Mouse (Mus musculus) myocyte (in vitro differentiated cells): ENCODE measurements at regions not wholly inside any gene's neighbourhood (a gene's known extent, or its start where the extent isn't known, plus 50 kb on each side); places are given as distances from the start of the nearest gene placed in this dataset.

Experiments
- H3K27me3 ChIP-seq: one replicate; pipeline ENCODE4 v1.6.1; 2011; ENCODE audit not compliant: control insufficient read depth, insufficient read depth, insufficient read length
- H3K36me3 ChIP-seq: one replicate; pipeline ENCODE4 v1.6.1; 2011; ENCODE audit not compliant: control insufficient read depth, insufficient read depth
- H3K4me2 ChIP-seq: one replicate; pipeline ENCODE4 v1.6.1; 2011; ENCODE audit warnings: low read depth, control low read depth
- H3K4me3 ChIP-seq: one replicate; pipeline ENCODE4 v1.5.1; 2011; ENCODE audit warnings: mild to moderate bottlenecking, control low read depth, moderate library complexity
- H3K79me2 ChIP-seq: one replicate; pipeline ENCODE4 v1.6.1; 2011; ENCODE audit not compliant: control insufficient read depth, insufficient read depth
- H3ac ChIP-seq: one replicate; pipeline ENCODE4 v1.6.1; 2011; ENCODE audit not compliant: control insufficient read depth, insufficient read length
- CEBPB ChIP-seq: IDR thresholded peaks from 2 replicates; pipeline ENCODE4 v1.6.1; 2011; ENCODE audit warnings: mild to moderate bottlenecking, moderate library complexity; ENCODE audit not compliant: poor library complexity, insufficient read depth, severe bottlenecking
- E2F4 ChIP-seq: IDR thresholded peaks from one replicate; pipeline ENCODE4 v1.6.1; 2011; ENCODE audit warnings: mild to moderate bottlenecking, control low read depth, moderate library complexity; ENCODE audit not compliant: insufficient read depth
- MAX ChIP-seq: IDR thresholded peaks from one replicate; pipeline ENCODE4 v1.6.1; 2011; ENCODE audit warnings: low read depth, mild to moderate bottlenecking, control low read depth
- MYOD1 ChIP-seq, 3 experiments: IDR thresholded peaks; one replicate each; pipeline ENCODE4 v1.6.1; 2011; ENCODE audit warnings: control low read depth in 2 of 3, low read depth in 2 of 3, mild to moderate bottlenecking in 2 of 3, moderate library complexity in 1 of 3; ENCODE audit not compliant: insufficient read length in 2 of 3, control insufficient read depth in 1 of 3
- MYOG ChIP-seq, 3 experiments: IDR thresholded peaks; one replicate each; pipeline ENCODE4 v1.6.1; 2011; ENCODE audit warnings: control low read depth in 2 of 3, low read depth in 2 of 3, mild to moderate bottlenecking in 2 of 3; ENCODE audit not compliant: insufficient read length in 2 of 3, control insufficient read depth in 1 of 3, insufficient read depth in 1 of 3
- POLR2A ChIP-seq: IDR thresholded peaks from one replicate; pipeline ENCODE4 v1.6.1; 2011; ENCODE audit warnings: low read depth, mild to moderate bottlenecking, control low read depth, moderate library complexity; ENCODE audit not compliant: insufficient read length
- POLR2AphosphoS2 ChIP-seq: IDR thresholded peaks from one replicate; pipeline ENCODE4 v1.6.1; 2011; ENCODE audit warnings: low read depth, control low read depth; ENCODE audit not compliant: insufficient read length
- REST ChIP-seq: IDR thresholded peaks from one replicate; pipeline ENCODE4 v1.6.1; 2011; ENCODE audit warnings: mild to moderate bottlenecking, control low read depth, moderate library complexity; ENCODE audit not compliant: insufficient read depth, insufficient read length
- SRF ChIP-seq: IDR thresholded peaks from one replicate; pipeline ENCODE4 v1.6.1; 2011; ENCODE audit warnings: low read depth; ENCODE audit not compliant: control insufficient read depth, insufficient read length
- TCF12 ChIP-seq: IDR thresholded peaks from one replicate; pipeline ENCODE4 v1.6.1; 2011; ENCODE audit warnings: mild to moderate bottlenecking, control low read depth; ENCODE audit not compliant: poor library complexity, insufficient read depth, severe bottlenecking
- TCF3 ChIP-seq: IDR thresholded peaks from one replicate; pipeline ENCODE4 v1.6.1; 2011; ENCODE audit warnings: low read depth, control low read depth; ENCODE audit not compliant: insufficient read length
- USF1 ChIP-seq: IDR thresholded peaks from one replicate; pipeline ENCODE4 v1.6.1; 2011; ENCODE audit warnings: low read depth, mild to moderate bottlenecking, control low read depth, moderate library complexity

GRCm38 (mm10) chr1:50745049-50745448, 155.4 kb upstream of the Tmeff2 start:
- no peaks in the 10 kb centered on the region for H3K36me3 ChIP-seq
- H3K27me3 ChIP-seq, result no peaks in the 10 kb centered on the region
- no peak overlapping the region for H3K4me3 ChIP-seq
- H3K79me2 ChIP-seq, result no peaks in the 10 kb centered on the region
- no peak overlapping the region for H3ac ChIP-seq
- H3K4me2 ChIP-seq, result no peak overlapping the region
- TF ChIP-seq POLR2A (no peak), MAX (no peak), E2F4 (no peak), REST (no peak), MYOD1 (IDR thresholded peaks at IDR 0.05; ENCODE audit: control insufficient read depth in 1 of 3, insufficient read length in 2 of 3, low read depth in 2 of 3) (no peak), TCF12 (no peak), MYOG (IDR thresholded peaks at IDR 0.05; ENCODE audit: control insufficient read depth in 1 of 3, insufficient read depth in 1 of 3, insufficient read length in 2 of 3, low read depth in 2 of 3) (no peak), SRF (no peak), CEBPB (no peak), POLR2AphosphoS2 (no peak), USF1 (no peak)

- no peak overlapping the region for H3K4me2 ChIP-seq
- TF ChIP-seq USF1, result no peak
- no peak for TF ChIP-seq MYOG (IDR thresholded peaks at IDR 0.05; ENCODE audit: control insufficient read depth in 1 of 3, insufficient read depth in 1 of 3, insufficient read length in 2 of 3, low read depth in 2 of 3)
- no peak for TF ChIP-seq POLR2A
- no peak for TF ChIP-seq CEBPB
- TF ChIP-seq TCF12, result no peak
- no peak for TF ChIP-seq MAX
- no peak for TF ChIP-seq TCF3
- TF ChIP-seq E2F4, result no peak
- no peak for TF ChIP-seq SRF
- no peak for TF ChIP-seq REST
- no peak for TF ChIP-seq POLR2AphosphoS2
- H3K79me2 ChIP-seq, result no peaks in the 10 kb centered on the region
- H3ac ChIP-seq, result no peak overlapping the region
- no peak overlapping the region for H3K4me3 ChIP-seq
- H3K36me3 ChIP-seq, result no peaks in the 10 kb centered on the region
- H3K27me3 ChIP-seq, result no peaks in the 10 kb centered on the region
Observed at GRCm38 (mm10) chr1:50770211-50770610, 130.2 kb upstream of the Tmeff2 start.

- Histone ChIP-seq H3K36me3 (no peaks in the 10 kb centered on the region), H3K4me3 (no peak overlapping the region), H3K4me2 (no peak overlapping the region), H3K79me2 (no peaks in the 10 kb centered on the region), H3ac (no peak overlapping the region), H3K27me3 (no peaks in the 10 kb centered on the region)
- TF ChIP-seq USF1, result no peak
- TF ChIP-seq E2F4, result no peak
- TF ChIP-seq CEBPB, result no peak
- no peak for TF ChIP-seq MAX
- no peak for TF ChIP-seq MYOG (IDR thresholded peaks at IDR 0.05; ENCODE audit: control insufficient read depth in 1 of 3, insufficient read depth in 1 of 3, insufficient read length in 2 of 3, low read depth in 2 of 3)
- TF ChIP-seq REST, result no peak
- TF ChIP-seq SRF, result no peak
- TF ChIP-seq MYOD1 (IDR thresholded peaks at IDR 0.05; ENCODE audit: control insufficient read depth in 1 of 3, insufficient read length in 2 of 3, low read depth in 2 of 3), result no peak
- TF ChIP-seq POLR2AphosphoS2, result no peak
- TF ChIP-seq TCF12, result no peak
- no peak for TF ChIP-seq TCF3
- no peak for TF ChIP-seq POLR2A
Observed at GRCm38 (mm10) chr1:50795264-50795663, 105.2 kb upstream of the Tmeff2 start.

GRCm38 (mm10) chr1:50798166-50798565, 102.3 kb upstream of the Tmeff2 start:
- Histone ChIP-seq H3K36me3 (no peaks in the 10 kb centered on the region), H3K27me3 (no peaks in the 10 kb centered on the region), H3K4me3 (no peak overlapping the region), H3K4me2 (no peak overlapping the region), H3K79me2 (no peaks in the 10 kb centered on the region), H3ac (no peak overlapping the region)
- TF ChIP-seq CEBPB (no peak), SRF (no peak), TCF3 (no peak), REST (no peak), POLR2A (no peak), USF1 (no peak), MAX (no peak), MYOD1 (IDR thresholded peaks at IDR 0.05; ENCODE audit: control insufficient read depth in 1 of 3, insufficient read length in 2 of 3, low read depth in 2 of 3) (no peak), POLR2AphosphoS2 (no peak), MYOG (IDR thresholded peaks at IDR 0.05; ENCODE audit: control insufficient read depth in 1 of 3, insufficient read depth in 1 of 3, insufficient read length in 2 of 3, low read depth in 2 of 3) (no peak), TCF12 (no peak), E2F4 (no peak)

- Histone ChIP-seq H3K4me3 (no peak overlapping the region), H3K4me2 (no peak overlapping the region), H3K36me3 (no peaks in the 10 kb centered on the region), H3ac (no peak overlapping the region), H3K27me3 (no peaks in the 10 kb centered on the region), H3K79me2 (no peaks in the 10 kb centered on the region)
- TF ChIP-seq POLR2AphosphoS2 (no peak), MYOD1 (IDR thresholded peaks at IDR 0.05; ENCODE audit: control insufficient read depth in 1 of 3, insufficient read length in 2 of 3, low read depth in 2 of 3) (no peak), POLR2A (no peak), SRF (no peak), MAX (no peak), TCF3 (no peak), CEBPB (no peak), REST (no peak), TCF12 (no peak), USF1 (no peak), MYOG (IDR thresholded peaks at IDR 0.05; ENCODE audit: control insufficient read depth in 1 of 3, insufficient read depth in 1 of 3, insufficient read length in 2 of 3, low read depth in 2 of 3) (no peak), E2F4 (no peak)
Observed at GRCm38 (mm10) chr1:50806321-50806720, 94.1 kb upstream of the Tmeff2 start.
